Mouse (Mus musculus) erythroblast, adult 5-6 weeks (primary cell): ENCODE results near the gene Fam20b. TPM values are rescaled to one million over a fixed set of nuclear protein-coding genes. Genes with fewer than 3 reads are reported as not detected.

Experiments
- ATAC-seq: replicated peaks from 2 replicates; pipeline ENCODE4 v1.8.0; 2016; ENCODE audit warnings: moderate number of reproducible peaks, mild to moderate bottlenecking, moderate TSS enrichment, inconsistent platforms; ENCODE audit not compliant: poor library complexity, low FRiP score, severe bottlenecking
- total RNA-seq, 2 experiments: library from RNA; stranded (forward) in 1 of 2; stranded (reverse) in 1 of 2; fragments of 150-400 nt in 1 of 2; fragments of 200-764, 138-1000 nt in 1 of 2; gene quantifications; 2 replicates each; pipeline versions ENCODE4 v1.2.3 to v1.2.4; 2015 to 2017; ENCODE audit warnings: low replicate concordance in 2 of 2

Fam20b gene
- total RNA-seq (2015; ENCODE audit: low replicate concordance), result 6.5 and 10.6 TPM in 2 replicates
- 15.5 and 19.9 TPM in 2 replicates for total RNA-seq (2017; ENCODE audit: low replicate concordance)

DNA sequence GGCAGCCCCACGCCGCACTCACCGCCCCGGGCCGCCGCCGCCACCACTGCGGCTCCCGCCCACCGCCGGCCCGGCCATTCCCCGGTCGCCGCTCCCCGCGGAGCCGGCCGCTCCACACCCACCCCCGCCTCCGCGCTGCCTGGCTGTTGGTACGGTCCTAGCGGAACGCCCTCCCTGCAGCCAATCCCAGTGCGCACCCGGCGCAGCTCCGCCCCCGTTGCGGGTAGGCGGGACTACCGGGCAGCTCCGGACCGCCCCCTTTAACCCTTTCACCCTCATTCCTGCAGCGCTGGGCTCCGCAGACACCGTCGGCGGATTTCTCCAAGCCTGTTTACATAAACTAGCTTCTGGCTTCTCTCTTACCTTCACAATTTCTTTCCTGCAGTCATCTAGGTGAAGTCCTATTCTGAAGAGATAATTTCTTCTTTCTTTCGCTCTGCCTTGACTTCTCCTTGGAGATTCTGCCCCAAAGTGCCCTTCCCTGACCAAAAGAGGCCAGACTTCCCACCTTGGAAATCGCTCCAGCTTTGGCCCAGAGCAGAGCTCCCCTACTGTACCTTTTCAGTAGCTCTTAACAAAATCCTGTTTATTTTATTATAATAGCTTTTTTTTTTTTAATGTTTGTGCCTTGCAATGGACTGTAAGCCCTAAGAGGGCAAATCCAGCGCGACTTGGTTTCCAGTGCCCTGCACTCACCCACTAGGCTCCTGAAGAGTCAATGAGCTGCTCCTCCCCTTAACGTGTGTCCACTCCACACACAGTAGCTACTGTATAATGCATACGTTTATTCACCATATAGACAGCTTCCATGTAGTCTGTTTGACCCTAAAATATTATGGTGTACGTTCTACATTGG, at the start of gene Fam20b:
Fam20b (minus strand) TSS at position 137 of the 856 bp plus-strand sequence.
- peak; percentile 94 for ATAC-seq

DNA sequence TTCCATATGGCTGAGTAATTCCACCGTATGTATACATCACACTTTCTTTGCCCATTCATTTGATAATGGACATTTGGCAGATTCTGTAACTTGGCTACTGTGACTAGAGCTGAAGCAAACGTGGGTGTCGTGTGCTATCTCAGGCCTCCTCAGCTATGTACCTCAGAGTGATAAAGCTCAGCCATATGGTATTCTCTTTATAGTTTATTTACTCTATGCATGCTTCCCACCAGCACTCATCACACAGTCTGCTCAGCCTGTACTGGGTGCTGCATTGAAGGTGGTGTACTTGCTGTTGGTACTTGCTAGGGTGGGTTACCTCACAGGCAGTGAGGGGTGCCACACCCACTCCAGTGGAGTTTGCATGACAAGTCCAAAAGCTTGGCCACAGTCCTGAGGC, 46.4 kb upstream of the Fam20b start:
- no peak for ATAC-seq

DNA sequence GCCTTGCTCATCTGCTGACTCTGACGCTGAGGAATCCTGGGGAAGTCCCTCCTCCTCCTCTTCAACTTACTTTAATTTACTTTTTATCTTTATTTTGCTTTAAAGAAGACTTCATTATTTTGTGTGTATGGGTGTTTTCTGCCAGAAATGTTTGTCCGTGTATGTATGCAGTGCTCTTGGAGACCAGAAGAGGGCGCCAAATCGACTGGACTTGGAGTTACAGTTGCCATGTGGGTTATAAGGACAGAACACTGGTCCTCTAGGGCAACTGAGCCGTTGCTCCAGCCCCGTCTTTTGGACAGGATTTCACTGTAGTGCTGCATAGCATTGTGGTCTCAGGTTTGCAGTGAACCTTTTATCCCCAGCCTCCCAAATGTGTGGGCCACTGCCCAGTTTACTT, 45.7 kb upstream of the Fam20b start:
- peak; percentile 57; the same call in 1 of the 2 replicates for ATAC-seq

DNA sequence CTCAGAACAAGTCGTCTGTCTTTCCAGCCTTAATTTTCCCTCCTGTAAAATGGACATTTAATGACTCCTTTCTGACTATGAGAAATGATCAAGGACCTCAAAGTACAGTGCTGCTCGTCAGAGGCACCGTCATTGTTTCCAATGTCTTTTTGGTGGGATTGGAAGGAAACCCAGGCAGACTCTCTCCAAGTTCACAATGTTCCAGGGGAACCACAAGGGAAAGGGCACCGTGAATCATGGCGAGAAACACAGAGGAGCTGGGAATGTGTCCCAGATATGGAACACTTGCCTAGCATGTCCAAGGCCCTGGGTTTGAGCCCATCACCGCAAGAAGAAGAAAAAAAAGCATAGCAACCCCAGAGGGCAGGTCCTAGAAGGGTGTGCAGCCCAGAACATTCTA, 44.4 kb upstream of the Fam20b start:
- ATAC-seq, result no peak

DNA sequence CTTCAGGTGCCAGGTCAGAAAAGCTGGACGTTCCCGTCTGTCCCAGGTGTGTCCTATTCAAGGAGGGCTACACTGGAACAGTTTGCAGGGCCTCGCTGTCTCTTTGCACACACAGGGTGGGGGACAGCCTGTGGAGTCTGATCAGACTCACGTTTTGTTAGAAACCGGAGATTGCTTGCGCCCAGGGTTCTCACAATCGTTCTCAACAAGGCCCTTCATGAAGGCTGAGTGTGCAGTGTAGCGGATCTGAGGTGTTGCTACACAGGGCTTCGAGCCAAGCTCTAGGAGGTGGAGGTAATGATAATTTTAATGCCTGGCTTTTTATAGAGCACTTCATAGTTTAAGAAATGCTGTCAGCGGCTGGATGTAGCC, 42.5 kb upstream of the Fam20b start:
- ATAC-seq, result no peak

DNA sequence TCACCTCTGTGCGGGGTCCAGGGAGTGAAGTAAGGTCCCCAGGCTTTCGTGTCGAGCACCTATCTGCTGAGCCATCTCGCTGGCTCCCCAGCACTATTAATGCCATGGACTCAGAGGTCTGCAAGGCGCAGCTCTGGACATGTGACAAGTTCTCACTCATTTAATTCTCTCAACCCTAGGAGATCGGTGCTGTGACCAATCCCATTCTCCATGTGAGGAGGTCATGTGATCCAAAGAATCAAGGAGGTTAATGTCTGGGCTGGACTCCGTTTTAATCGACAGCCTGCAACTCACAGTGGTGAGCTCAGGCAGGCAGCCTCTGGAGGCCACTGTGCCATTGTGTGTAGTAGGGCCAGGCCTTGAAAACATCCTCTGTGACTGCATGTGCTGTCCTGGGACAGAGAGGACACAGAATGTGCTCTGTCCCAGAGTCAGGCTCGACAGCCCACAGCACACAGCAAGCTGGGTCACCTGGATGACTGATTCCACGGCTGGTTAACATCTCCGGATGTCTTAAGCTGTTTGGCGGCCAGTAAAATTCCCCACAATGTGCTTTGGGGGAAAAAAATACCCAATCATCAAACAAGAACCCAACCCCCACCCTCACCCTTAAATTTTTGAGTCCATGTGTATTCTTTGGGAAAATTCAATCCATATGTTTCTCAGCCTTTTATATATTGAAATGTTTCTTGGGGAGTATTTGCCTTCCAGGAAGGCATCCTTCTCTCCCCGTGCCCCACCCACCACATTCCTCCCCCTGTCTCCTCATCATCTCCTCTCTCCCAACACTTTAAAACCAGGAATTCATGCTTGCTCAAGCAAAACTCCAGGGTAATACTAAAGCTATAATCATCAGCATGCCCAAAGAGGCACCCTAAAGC, 41.9 kb upstream of the Fam20b start:
- no peak for ATAC-seq

DNA sequence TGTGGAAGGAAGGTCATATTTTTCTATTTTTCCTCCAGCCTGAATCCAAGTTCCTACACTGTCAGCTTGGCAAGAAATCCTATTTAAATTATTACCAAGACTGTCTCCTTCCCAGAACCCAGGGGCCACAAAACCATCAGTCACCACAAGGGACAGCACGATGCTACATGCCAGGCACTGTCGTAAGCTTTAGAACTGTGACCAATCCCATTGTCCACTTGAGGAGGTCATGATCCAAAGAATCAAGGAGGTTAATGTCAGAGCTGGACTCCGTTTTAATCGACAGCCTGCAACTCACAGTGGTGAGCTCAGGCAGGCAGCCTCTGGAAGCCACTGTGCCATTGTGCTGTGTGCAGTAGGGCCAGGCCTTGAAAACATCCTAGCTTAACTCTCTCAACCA, 39.4 kb upstream of the Fam20b start:
- no peak for ATAC-seq

DNA sequence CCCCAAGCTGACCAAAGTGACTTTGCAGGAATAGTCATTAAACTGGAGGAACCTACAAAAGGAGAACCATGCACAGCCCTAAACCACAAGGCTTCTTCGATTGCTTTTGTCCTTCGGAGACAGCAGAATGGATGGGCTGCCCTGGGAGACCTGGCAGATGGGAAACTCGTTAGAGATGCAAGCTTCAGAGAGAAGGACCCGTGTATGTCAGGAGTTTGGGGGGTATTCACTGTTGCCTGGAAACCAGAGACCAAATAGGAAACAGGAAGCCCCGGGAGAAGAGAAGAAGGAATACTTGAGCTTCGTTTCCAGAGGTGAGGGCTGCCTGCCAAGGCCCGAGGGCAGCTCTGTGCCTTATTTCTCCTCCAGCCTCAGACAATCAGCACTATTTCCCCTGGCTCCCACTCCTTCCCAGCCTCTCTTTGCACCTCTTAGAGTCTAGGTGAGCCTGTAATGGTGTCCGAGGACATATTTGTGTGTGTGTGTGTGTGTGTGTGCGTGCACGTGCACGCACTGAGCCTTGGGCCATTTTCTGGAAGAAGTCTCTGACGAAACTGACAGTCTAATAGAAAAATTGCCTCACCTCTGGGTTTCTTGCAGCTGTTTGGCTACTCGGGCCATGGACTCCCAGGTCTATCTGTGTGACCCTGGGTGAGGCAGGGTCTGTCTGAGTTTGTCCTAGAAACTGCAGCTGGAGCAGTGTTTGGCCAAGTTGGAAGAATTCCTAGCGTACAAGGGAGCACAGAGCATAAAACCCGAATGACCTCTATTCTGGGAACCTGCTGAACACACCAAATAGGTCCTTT, 35.9 kb upstream of the Fam20b start:
- no peak for ATAC-seq

DNA sequence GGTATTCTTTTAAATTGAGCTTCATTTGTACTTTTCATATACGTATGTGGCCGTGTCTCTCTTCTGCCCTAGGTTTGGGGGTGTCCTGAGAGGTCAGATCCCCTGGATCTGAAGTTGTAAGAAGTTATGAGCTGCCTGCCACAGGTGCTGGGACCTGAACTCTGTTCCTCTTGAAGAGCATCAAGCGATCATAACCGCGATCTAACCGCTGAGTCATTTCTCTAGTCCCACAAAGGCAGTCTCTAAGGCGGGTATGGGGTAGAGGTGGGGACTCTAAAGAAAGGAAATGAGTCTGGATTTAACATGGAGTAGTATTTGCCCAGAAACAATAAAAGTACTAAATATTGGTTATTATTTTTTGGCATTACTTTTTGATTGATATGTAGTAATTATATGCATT, 34.1 kb upstream of the Fam20b start:
- ATAC-seq, result no peak

DNA sequence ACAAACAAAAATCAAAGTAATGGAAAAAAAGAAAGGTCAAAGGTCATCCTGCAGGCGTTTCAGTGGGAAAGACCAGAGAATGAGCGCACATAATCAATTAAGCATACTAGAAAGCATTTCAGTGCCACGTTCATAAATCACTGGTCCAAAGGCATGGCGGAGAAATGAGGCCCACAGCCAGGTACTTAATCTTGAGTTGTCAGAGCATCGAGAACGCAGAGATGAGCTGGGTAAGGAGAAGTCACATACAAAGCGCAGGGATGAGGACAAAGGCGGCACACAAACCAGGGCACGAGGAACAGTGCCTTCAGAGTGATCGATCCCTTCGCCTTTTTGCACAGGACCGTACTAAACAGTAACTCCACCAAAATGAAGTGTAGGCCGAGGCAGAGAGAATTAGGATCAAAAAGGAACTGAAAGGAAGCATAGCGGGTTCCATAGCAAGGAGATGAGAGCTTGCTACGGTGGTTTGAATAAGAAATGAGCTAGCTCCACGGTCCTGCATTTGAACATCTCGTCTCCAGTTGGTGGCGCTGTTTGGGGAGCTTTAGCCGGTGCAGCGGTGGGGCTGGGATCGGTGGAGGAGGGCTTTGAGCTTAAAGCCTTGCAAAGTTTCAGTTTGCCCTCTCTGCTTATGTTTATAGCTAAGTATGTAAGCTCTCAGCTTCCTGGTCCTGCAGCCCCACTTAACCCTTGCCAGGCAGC, 33.3 kb upstream of the Fam20b start:
- peak; percentile 93 for ATAC-seq

DNA sequence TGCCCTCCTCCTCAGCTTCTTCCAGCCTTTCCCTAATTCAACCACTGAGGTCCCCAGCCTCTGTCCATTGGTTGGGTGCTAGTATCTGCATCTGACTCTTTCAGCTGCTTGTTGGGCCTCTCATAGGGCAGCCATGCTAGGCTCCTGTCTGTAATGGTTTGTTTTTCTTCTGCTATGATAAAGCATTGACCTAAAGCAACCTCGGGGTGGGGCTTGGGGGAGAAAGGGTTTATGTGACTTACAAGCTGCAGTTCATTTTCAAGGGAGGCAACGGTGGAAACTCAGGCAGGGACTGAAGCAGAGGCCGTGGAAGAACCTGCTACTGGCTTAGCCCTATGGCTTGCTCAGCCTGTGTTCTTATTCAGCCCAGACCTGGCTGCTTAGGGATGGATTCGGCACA, 31.4 kb upstream of the Fam20b start:
- no peak for ATAC-seq

DNA sequence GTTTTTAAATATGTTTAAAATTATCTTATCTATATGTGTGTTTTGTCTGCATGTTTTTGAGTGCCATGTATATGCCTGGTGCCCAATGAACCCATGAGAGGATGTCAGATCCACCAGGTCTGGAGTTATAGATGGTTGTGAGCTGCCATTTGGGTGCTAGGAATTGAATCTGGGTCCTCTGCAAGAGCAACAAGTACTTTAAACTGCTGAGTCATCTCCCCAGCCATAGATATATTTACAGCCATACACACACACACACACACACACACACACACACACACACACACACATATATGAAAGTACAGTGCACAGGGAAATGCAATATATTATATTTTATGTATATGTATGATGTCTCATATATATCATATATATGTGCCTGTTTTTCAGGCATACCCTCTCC, 30.2 kb upstream of the Fam20b start:
- ATAC-seq, result no peak

DNA sequence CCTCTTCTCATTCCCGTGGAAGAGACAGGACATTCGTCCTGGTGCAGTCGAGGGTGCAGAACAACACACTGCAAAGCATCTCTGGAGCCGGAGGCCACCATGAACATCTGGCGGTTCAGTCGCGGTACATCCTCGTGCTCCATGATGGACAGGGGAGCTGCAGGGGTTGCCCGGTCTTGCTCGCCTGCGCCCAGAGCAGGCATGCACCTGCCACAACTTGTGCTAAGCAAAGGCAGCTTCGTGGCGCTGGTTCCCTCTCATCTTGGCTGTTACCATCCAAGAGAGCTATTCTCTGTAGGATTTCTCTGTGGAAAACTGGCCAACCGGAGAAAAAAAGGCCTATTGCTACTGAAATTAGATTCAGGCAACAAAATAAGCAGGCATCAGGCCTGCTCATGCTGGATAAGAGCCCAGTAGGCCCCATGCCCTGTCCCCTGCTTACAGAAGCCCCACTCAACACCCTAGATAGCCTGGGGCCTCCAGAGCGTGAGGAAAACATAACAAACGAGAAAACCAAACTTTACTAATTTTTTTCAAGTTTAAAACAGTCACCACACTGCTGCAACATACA, 29.6 kb upstream of the Fam20b start:
- no peak for ATAC-seq

DNA sequence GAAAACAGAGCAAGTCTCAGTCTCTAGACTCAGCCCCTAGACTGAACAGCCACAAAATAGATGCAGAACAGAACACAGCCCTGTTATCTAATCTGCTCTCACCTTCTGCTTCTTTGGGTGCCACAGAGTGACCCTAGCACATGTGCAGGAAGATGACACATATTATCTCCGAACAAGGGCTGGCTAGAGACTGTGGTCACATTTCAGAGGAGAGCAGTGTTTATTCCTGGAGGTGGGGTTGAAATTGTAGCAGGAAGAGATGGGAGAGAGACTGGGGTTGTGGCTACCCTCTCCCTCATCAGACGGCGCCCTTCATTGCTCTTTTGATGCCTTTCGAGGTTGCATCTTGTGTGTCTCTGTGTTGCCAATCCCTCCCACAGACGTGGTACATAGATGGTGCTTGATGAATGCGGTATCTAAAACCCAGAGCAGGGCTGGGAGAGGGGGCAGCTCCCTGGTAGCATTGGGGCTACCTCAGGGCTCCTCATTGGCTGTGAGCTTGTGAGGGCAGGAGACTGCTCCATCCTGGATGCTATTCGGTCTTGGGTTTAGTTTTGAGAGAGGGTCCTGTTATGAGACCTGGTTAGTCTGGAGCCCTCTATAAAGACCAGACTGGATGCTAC, 26.4 kb upstream of the Fam20b start:
- peak; percentile 82 for ATAC-seq

DNA sequence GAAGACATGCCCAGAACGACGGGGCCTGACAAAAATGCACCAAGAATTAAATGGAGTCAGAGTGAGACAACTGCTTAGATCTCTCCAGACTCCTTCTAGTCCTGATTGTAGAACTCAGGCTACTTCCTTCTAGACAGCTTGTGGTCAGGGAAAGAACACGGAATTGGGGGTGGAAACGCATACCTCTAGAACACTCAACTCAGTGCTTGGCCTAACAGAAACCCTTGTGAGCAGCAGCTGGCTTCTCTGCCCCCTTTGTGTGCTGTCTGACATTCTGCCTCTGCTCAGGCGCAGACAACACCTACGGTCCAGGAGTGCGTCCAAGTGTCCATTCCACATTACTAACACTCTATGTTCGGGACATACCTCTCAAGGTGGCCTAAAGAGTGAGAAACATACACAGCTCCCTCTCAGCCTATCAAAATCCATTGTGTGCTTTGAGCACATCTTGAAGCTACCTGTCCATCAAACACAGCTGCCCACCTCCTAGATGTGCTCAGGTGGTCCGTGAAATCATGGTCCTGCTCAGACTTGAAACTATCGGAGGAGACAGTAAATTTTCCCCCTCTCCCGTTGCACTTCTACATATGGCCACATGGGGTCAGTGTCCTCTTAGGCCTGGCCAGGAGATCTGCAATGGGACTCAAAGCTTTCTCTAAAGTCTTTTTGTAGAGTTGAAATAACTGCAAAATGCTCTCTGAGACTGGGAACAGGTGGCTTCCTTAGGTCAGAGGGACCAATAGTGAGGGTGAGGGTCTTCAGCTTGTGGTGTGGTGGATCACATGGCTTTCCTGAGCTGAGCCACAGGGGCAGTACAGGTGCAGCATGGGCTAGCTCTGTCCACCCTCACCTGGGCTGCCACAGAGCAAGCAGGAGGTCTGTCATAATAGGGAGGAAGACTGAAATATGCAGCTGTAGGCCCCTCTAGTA, 22.9 kb upstream of the Fam20b start:
- ATAC-seq, result peak; percentile 65

DNA sequence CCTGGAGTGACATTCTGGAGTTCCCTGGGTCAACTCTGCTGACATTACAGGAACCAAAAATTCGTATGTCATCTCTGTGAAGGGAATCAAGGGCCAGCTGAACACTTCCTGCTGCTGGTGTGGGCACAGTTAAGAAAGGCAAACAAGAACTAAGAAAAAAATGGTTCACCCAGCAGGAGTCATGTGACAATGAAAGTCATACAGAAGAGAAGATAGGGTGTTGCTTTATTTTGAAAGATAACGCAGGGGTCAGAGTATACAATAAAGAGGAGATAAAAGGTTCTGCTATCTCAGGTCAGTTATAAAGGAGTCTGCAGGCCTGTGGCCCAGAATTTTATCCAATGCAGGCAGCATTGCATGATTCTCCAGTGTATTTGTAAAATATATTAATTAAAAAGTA, 16.9 kb upstream of the Fam20b start:
- no peak for ATAC-seq

DNA sequence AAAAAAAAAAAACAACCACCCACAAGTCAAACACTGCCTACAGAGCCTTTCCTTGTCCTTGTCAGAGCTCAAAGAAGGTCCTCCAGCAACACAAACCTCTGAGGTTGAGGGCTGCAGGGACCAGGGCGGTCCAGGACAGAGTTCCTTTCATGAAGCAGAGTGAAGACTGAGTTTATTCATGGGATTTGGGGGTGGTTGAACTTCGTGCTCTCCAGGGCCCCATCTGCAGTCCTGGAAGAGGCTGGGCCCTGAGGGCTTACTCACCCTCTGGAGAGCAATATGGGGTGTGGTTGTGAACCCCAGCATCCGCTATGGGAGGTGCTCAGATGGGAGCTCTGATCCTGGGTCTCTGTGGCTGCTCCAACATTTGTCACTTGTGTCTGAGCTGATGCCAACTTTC, 15.1 kb upstream of the Fam20b start:
- 0 out of 2 replicates have a peak, but pooled peaks have one; percentile 47 for ATAC-seq

DNA sequence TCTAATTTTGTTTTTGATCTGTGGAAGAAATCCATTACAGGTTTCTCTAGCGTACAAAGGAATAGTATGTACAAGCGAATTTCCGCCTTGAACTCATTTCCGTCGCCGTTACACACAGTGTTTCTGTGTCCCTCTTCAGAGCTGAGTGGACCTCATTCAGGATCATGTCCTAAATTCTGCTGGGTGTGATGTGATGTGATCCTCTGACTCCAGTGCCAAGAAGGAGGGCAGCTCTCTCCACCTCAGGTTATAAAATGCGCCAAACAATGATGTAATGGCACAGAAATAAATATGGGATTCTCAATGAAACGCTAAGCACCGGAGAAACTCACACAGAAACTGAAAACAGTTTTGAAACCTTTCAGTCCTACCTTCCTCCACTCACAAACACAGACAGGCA, 14.7 kb upstream of the Fam20b start:
- ATAC-seq, result no peak
